Mouse (Mus musculus) stomach, postnatal 0 days (tissue): ENCODE results near the gene Ddx6. TPM values are rescaled to one million over a fixed set of nuclear protein-coding genes. Genes with fewer than 3 reads are reported as not detected.

ENCODE experiments used
- ATAC-seq: fragments of 200-750 bp; cut with Nextera tagmentation; 2 replicates; pipeline ENCODE4 v1.8.0; 2017; ENCODE audit not compliant: low FRiP score, low TSS enrichment
- DNase-seq: peaks from one replicate; pipeline ENCODE4 v3.0.0-alpha.2; 2016; ENCODE audit warnings: low spot score
- H3K27ac ChIP-seq: fragments of 300-500 bp; sonication (generic); replicated peaks from 2 replicates; pipeline ENCODE4 v1.5.1; 2014; ENCODE audit warnings: mild to moderate bottlenecking, control low read depth
- H3K27me3 ChIP-seq: fragments of 300-500 bp; sonication (generic); 2 replicates; pipeline ENCODE4 v1.6.1; 2014; ENCODE audit warnings: low read length; ENCODE audit not compliant: control insufficient read depth, insufficient read depth
- H3K36me3 ChIP-seq: fragments of 300-500 bp; sonication (generic); 2 replicates; pipeline ENCODE4 v1.6.1; 2014; ENCODE audit warnings: low read length, mixed read lengths; ENCODE audit not compliant: control insufficient read depth, insufficient read depth
- H3K4me1 ChIP-seq: fragments of 300-500 bp; sonication (generic); replicated peaks from 2 replicates; pipeline ENCODE4 v1.6.1; 2014; ENCODE audit warnings: antibody characterized with exemption; ENCODE audit not compliant: control insufficient read depth, insufficient read depth
- H3K4me2 ChIP-seq: fragments of 300-500 bp; sonication (generic); replicated peaks from 2 replicates; pipeline ENCODE4 v1.6.1; 2014; ENCODE audit warnings: low read depth, mild to moderate bottlenecking, control low read depth, moderate library complexity
- H3K4me3 ChIP-seq: fragments of 300-500 bp; sonication (generic); 2 replicates; pipeline ENCODE4 v1.5.1; 2014; ENCODE audit warnings: low read depth, low read length, control low read depth
- H3K9ac ChIP-seq: fragments of 300-500 bp; sonication (generic); 2 replicates; pipeline ENCODE4 v1.6.1; 2014; ENCODE audit warnings: mild to moderate bottlenecking, low read length, control low read depth, mixed read lengths
- H3K9me3 ChIP-seq: fragments of 300-500 bp; sonication (generic); 2 replicates; pipeline ENCODE4 v1.6.1; 2016; ENCODE audit warnings: low read length; ENCODE audit not compliant: control insufficient read depth
- CTCF ChIP-seq: IDR thresholded peaks from 2 replicates; pipeline ENCODE4 v1.5.1; 2016; ENCODE audit warnings: antibody characterized with exemption, low read depth, mild to moderate bottlenecking, moderate library complexity
- EP300 ChIP-seq: optimal IDR thresholded peaks from 2 replicates; pipeline ENCODE3; 2016; ENCODE audit warnings: antibody characterized with exemption
- WGBS: fragments of 180-500 bp; shearing (Covaris S2); extraction: QIAGEN DNeasy Blood & Tissue Kit; methylation state at CpG from one replicate; pipeline ENCODE4 v1.1.7; 2014; 5-methylcytosine and 5-hydroxymethylcytosine counted together
- polyA plus RNA-seq: library from polyadenylated mRNA; unstranded; fragments of >200 nt; fragmentation: Nextera tagmentation; extraction: Ambion mirVana; gene quantifications from 2 replicates; pipeline ENCODE4 v1.2.1, GENCODE M21; 2015

Gene Ddx6
- polyA plus RNA-seq, 1 experiment from 2014 or later, result 10.4 TPM

DNA sequence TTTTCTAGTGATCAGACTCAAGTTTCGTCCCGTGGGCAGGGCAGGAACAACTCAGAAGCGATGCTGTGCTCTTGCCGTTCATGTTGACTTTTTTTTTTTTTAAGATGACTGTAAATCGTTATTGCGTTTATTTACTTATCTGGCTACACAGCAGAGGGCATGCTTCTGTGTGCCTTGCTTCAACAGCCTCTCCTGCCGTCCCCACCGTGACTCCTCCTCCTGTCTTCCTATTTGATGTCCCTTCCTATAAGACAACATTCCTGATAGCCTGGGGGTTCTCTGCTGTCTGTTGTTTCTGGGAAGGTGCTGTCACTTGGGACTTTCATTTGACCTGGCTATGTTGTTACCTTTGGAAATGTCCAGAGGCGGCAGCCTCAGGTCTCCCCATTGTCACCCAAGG, 16.1 kb upstream of the Ddx6 start:
- H3K4me3 ChIP-seq, result no peak overlapping the region
- peak overlapping the region; percentile 61 for H3K27ac ChIP-seq
- no peaks in the 10 kb centered on the region for H3K27me3 ChIP-seq
- H3K4me1 ChIP-seq, result peaks cover 2% of the 10 kb centered on the region; the same call in 1 of the 2 replicates
- WGBS, result 42% methylated on average over 9 of the region's 9 CpGs
- TF ChIP-seq CTCF (no peak), EP300 (no peak)
- no peaks in the 10 kb centered on the region for H3K36me3 ChIP-seq
- H3K4me2 ChIP-seq, result no peak overlapping the region
- H3K9ac ChIP-seq, result no peak overlapping the region
- ATAC-seq (no peak), DNase-seq (no peak)
- H3K9me3 ChIP-seq, result no peaks in the 10 kb centered on the region

DNA sequence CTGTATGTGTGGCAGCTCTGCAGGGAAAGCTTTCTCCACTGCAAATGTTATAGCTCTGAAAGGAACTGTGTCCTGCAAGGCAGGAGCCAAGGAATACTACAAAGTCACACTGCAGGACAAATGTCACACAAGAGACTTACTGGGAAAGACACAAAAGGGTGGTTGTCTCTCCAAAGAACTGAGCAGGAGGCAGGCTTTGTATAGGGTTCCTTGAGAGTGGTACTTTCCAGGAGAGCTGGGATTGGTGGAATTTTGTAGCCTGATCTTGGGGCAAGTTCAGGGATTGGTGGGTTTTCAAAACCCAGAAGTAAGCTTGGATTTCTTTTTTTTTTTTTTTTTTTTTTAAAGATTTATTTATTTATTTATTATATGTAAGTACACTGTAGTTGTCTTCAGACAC, 15.6 kb upstream of the Ddx6 start:
- Histone ChIP-seq H3K9me3 (no peaks in the 10 kb centered on the region), H3K27me3 (no peaks in the 10 kb centered on the region), H3K9ac (no peak overlapping the region), H3K4me2 (no peak overlapping the region), H3K4me1 (peaks cover 2% of the 10 kb centered on the region; the same call in 1 of the 2 replicates), H3K36me3 (no peaks in the 10 kb centered on the region), H3K27ac (peak overlapping the region; percentile 61), H3K4me3 (no peak overlapping the region)
- TF ChIP-seq CTCF (no peak), EP300 (no peak)
- DNase-seq, result no peak
- no peak for ATAC-seq

DNA sequence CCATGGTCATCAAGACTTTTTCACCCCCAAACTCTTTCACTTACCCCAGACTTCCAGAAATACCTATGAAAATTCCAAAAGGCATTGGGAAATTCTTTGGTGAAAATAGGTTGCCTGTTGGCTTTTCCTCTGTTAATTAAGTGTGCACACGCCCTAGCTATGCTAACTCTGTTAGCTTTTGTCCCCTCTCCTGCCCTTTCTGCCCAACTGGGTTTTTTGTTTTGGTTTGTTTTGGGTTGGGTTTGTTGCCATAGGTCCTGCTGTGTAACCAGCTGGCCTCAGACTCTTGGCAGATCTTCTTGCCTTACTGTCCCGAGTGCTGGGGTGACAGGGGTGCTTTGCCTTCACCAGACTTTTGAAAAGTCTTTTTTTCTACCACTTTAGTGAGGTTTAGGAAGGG, 13.7 kb upstream of the Ddx6 start:
- Histone ChIP-seq H3K4me1 (peaks cover 2% of the 10 kb centered on the region; the same call in 1 of the 2 replicates), H3K4me2 (no peak overlapping the region)
- no peak for ATAC-seq

DNA sequence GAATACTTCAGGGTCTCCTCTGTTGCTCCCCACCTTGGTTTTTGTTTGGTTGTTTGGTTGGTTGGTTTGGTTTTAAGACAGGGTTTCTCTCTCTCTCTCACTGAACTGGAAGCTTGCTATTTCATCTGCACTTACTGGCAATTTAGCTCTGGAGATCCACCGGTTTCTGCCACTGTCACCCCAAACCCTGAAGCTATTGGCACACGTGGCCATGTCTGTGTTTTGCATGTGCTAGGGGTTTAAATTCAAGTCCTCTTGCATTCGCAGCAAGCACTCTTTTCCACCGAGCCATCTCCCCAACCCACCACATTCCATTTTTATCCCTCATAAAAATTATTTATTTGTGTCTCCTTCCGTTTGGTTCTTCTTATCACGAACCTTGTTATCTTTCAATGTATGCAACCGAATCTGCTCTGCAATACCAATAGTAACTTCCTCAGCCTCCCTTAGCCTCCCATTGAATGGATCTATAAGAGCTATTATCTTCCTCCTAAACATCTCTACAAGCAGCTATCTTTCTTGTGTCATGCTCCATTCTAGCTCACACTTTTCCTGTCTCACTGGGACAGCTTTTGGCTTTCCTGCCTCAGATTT, 13.0 kb upstream of the Ddx6 start:
- no peak overlapping the region for H3K4me2 ChIP-seq
- no peak overlapping the region for H3K9ac ChIP-seq
- no peak overlapping the region for H3K4me3 ChIP-seq
- H3K36me3 ChIP-seq, result no peaks in the 10 kb centered on the region
- WGBS, result 62% methylated on average over 7 of the region's 7 CpGs
- TF ChIP-seq CTCF (no peak), EP300 (no peak)
- peaks cover 2% of the 10 kb centered on the region; the same call in 1 of the 2 replicates for H3K4me1 ChIP-seq
- DNase-seq (no peak), ATAC-seq (no peak)
- no peaks in the 10 kb centered on the region for H3K27me3 ChIP-seq
- H3K9me3 ChIP-seq, result no peaks in the 10 kb centered on the region
- H3K27ac ChIP-seq, result no peak overlapping the region

More for the DNA sequence above, 13.7 kb upstream of the Ddx6 start:
- WGBS, result 21% methylated on average over 2 of the region's 2 CpGs
- Histone ChIP-seq H3K27me3 (no peaks in the 10 kb centered on the region), H3K4me3 (no peak overlapping the region), H3K36me3 (no peaks in the 10 kb centered on the region), H3K9ac (no peak overlapping the region), H3K27ac (no peak overlapping the region), H3K9me3 (no peaks in the 10 kb centered on the region)
- peak; percentile 47 for DNase-seq
- no peak for TF ChIP-seq EP300
- TF ChIP-seq CTCF, result no peak

DNA sequence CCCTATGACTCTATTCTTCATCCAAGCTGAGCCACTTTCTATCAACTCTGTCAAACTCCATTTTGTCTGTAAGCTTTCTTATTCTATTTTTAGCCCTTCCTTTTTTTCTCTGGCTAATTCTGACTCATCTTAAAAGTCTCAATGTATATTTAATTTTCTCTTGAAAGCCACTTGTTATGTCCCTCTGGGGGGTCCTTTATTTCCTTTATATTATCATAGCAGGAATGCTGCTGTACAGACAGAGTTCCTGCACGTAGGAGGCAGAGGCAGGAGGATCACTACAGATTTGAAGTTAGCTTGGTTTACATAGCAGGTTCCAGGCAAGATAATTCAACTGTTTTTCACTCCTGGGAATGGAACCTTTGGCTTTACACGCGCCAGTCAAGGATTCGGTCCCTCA, 11.5 kb upstream of the Ddx6 start:
- Histone ChIP-seq H3K4me2 (no peak overlapping the region), H3K27me3 (no peaks in the 10 kb centered on the region), H3K4me3 (no peak overlapping the region), H3K4me1 (no peaks in the 10 kb centered on the region), H3K36me3 (no peaks in the 10 kb centered on the region), H3K27ac (no peak overlapping the region), H3K9me3 (no peaks in the 10 kb centered on the region), H3K9ac (no peak overlapping the region)
- no peak for DNase-seq
- no peak for ATAC-seq
- WGBS, result 82% methylated on average over 4 of the region's 4 CpGs
- TF ChIP-seq CTCF (no peak), EP300 (no peak)

DNA sequence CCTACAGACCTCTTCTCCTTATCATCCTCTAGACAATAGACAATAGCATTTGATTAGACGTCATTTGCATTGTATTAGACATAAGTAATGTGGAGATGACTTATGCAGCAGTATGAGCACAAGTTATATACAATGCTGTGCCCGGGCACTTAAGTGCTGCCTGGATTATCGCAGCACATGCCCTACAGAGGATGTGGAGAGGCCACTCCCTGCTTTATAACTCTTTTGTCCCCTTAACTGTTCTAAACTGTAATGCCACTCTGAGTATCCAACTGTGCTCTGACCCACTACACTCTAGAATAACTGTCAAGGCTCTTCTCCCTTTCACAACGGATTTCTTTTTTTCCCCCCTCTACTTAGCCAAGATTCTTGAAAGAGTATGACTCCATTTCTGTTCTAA, 10.8 kb upstream of the Ddx6 start:
- Histone ChIP-seq H3K9ac (no peak overlapping the region), H3K4me2 (no peak overlapping the region), H3K4me3 (no peak overlapping the region), H3K27me3 (no peaks in the 10 kb centered on the region), H3K36me3 (no peaks in the 10 kb centered on the region), H3K9me3 (no peaks in the 10 kb centered on the region), H3K4me1 (no peaks in the 10 kb centered on the region), H3K27ac (no peak overlapping the region)
- DNase-seq, result no peak
- WGBS, result 68% methylated on average over 4 of the region's 4 CpGs
- no peak for ATAC-seq
- TF ChIP-seq CTCF (no peak), EP300 (no peak)
